Mouse (Mus musculus) ES-E14 (cell line): ENCODE measurements around the gene Myo6. TPM values are rescaled to one million over a fixed set of nuclear protein-coding genes. Genes with fewer than 3 reads are reported as not detected.

Experiments
- DNase-seq: peaks from one replicate; pipeline ENCODE4 v3.0.0-alpha.2; 2013; ENCODE audit warnings: low read depth, low spot score
- H3K27ac ChIP-seq: 2 replicates; pipeline ENCODE4 v1.5.1; 2012; ENCODE audit warnings: low read depth, mild to moderate bottlenecking, low read length, moderate library complexity, mixed read lengths; ENCODE audit not compliant: poor library complexity, insufficient read depth, severe bottlenecking
- H3K36me3 ChIP-seq: 2 replicates; pipeline ENCODE4 v1.6.1; 2012; ENCODE audit warnings: mild to moderate bottlenecking, low read length, moderate library complexity, mixed read lengths; ENCODE audit not compliant: control insufficient read depth, poor library complexity, insufficient read depth, severe bottlenecking
- H3K4me1 ChIP-seq, 2 experiments: fragments of 150-350 bp in 1 of 2; sonication (generic) in 1 of 2; 2 replicates each; pipeline ENCODE4 v1.6.1; 2012; ENCODE audit warnings: low read length in 2 of 2, mild to moderate bottlenecking in 1 of 2, mixed read lengths in 1 of 2; ENCODE audit not compliant: control insufficient read depth in 2 of 2, insufficient read depth in 2 of 2, poor library complexity in 1 of 2
- H3K4me3 ChIP-seq, 2 experiments: fragments of 150-350 bp in 1 of 2; sonication (generic) in 1 of 2; 2 replicates each; pipeline ENCODE4 v1.5.1; 2012; ENCODE audit warnings: low read length in 2 of 2, low read depth in 1 of 2, mild to moderate bottlenecking in 1 of 2, mixed read lengths in 1 of 2; ENCODE audit not compliant: insufficient read depth in 1 of 2, poor library complexity in 1 of 2, severe bottlenecking in 1 of 2
- H3K9ac ChIP-seq: 2 replicates; pipeline ENCODE4 v1.6.1; 2012; ENCODE audit warnings: low read depth, mild to moderate bottlenecking, low read length, mixed read lengths; ENCODE audit not compliant: poor library complexity, insufficient read depth, severe bottlenecking
- H3K9me3 ChIP-seq: fragments of 150-350 bp; sonication (generic); 2 replicates; pipeline ENCODE4 v1.6.1; 2012; ENCODE audit warnings: low read depth, mild to moderate bottlenecking, low read length; ENCODE audit not compliant: control insufficient read depth, insufficient read depth
- CHD2 ChIP-seq: IDR thresholded peaks from 2 replicates; pipeline ENCODE4 v1.6.1; 2014; ENCODE audit warnings: mild to moderate bottlenecking, low read depth, low read length, inconsistent platforms
- HCFC1 ChIP-seq: IDR thresholded peaks from 2 replicates; pipeline ENCODE4 v1.6.1; 2012; ENCODE audit warnings: low read length, inconsistent platforms, borderline replicate concordance; ENCODE audit not compliant: insufficient read depth
- MAFK ChIP-seq: IDR thresholded peaks from 2 replicates; pipeline ENCODE4 v1.6.1; 2014; ENCODE audit warnings: mild to moderate bottlenecking, low read depth, low read length, inconsistent platforms; ENCODE audit not compliant: insufficient read depth
- ZC3H11A ChIP-seq: IDR thresholded peaks from 2 replicates; pipeline ENCODE4 v1.6.1; 2012; ENCODE audit warnings: low read depth, mild to moderate bottlenecking, inconsistent platforms, low read length, borderline replicate concordance
- ZNF384 ChIP-seq: IDR thresholded peaks from 2 replicates; pipeline ENCODE4 v1.6.1; 2012; ENCODE audit warnings: low read depth, low read length, inconsistent platforms
- in situ Hi-C, 2 experiments: fragments of 600-800 bp; cut with MboI; formaldehyde crosslinking; loops; one replicate each; pipeline ENCODE4 v1.15.1; 2025; ENCODE audit warnings: low sequenced_read_pairs in 2 of 2, inconsistent platforms in 1 of 2; ENCODE audit not compliant: unreplicated experiment in 2 of 2
- total RNA-seq: library from RNA; depleted of rRNA; stranded (reverse); fragments of 300-350 nt; gene quantifications from 2 replicates; pipeline ENCODE4 v1.2.3, GENCODE M21; 2012

Gene Myo6
- total RNA-seq, 1 experiment: 9.0 TPM

GRCm38 (mm10) chr9:80156780-80157179 lies 8.1 kb upstream of the Myo6 start:
- TF ChIP-seq ZNF384: no peak
- TF ChIP-seq HCFC1: no peak
- no peak for TF ChIP-seq ZC3H11A
- no peak for TF ChIP-seq CHD2
- TF ChIP-seq MAFK: no peak
- no peak overlapping the region for H3K4me3 ChIP-seq
- DNase-seq: no peak
- H3K9me3 ChIP-seq: no peaks in the 10 kb centered on the region
- in situ Hi-C loops: no loop called here
- 0 out of 4 replicates have a peak, but pooled peaks cover 0 to 2% of the 10 kb centered on the region in 2 experiments for H3K4me1 ChIP-seq
- H3K36me3 ChIP-seq: no peaks in the 10 kb centered on the region
- H3K27ac ChIP-seq: no peak overlapping the region
- H3K9ac ChIP-seq: no peak overlapping the region

GRCm38 (mm10) chr9:80157840-80158465 lies 6.9 kb upstream of the Myo6 start:
- in situ Hi-C loops: no loop called here
- TF ChIP-seq CHD2 (no peak), HCFC1 (no peak), ZC3H11A (no peak), ZNF384 (no peak), MAFK (no peak)
- Histone ChIP-seq H3K36me3 (no peaks in the 10 kb centered on the region), H3K4me1 (0 out of 4 replicates have a peak, but pooled peaks cover 0 to 2% of the 10 kb centered on the region in 2 experiments), H3K27ac (no peak overlapping the region), H3K4me3 (no peak overlapping the region), H3K9me3 (no peaks in the 10 kb centered on the region), H3K9ac (no peak overlapping the region)
- DNase-seq: no peak

GRCm38 (mm10) chr9:80158937-80159336 lies 5.9 kb upstream of the Myo6 start:
- TF ChIP-seq HCFC1 (no peak), ZNF384 (no peak), MAFK (no peak), CHD2 (no peak), ZC3H11A (no peak)
- in situ Hi-C loops: no loop called here
- DNase-seq: no peak

GRCm38 (mm10) chr9:80161451-80161850 lies 3.4 kb upstream of the Myo6 start:
- DNase-seq: no peak
- Histone ChIP-seq H3K9ac (no peak overlapping the region), H3K4me3 (no peak overlapping the region), H3K36me3 (no peaks in the 10 kb centered on the region), H3K27ac (no peak overlapping the region), H3K9me3 (no peaks in the 10 kb centered on the region), H3K4me1 (no peaks in the 10 kb centered on the region)
- in situ Hi-C loops: no loop called here
- TF ChIP-seq ZC3H11A (no peak), MAFK (no peak), HCFC1 (no peak), ZNF384 (no peak), CHD2 (no peak)

More at GRCm38 (mm10) chr9:80158937-80159336, 5.9 kb upstream of the Myo6 start:
- Histone ChIP-seq H3K36me3 (no peaks in the 10 kb centered on the region), H3K4me1 (0 out of 4 replicates have a peak, but pooled peaks cover 0 to 2% of the 10 kb centered on the region in 2 experiments), H3K27ac (no peak overlapping the region), H3K9ac (no peak overlapping the region), H3K9me3 (no peaks in the 10 kb centered on the region), H3K4me3 (no peak overlapping the region)
